8 mouse cellular contexts compared by ENCODE assay signal in the genomic region with DNA sequence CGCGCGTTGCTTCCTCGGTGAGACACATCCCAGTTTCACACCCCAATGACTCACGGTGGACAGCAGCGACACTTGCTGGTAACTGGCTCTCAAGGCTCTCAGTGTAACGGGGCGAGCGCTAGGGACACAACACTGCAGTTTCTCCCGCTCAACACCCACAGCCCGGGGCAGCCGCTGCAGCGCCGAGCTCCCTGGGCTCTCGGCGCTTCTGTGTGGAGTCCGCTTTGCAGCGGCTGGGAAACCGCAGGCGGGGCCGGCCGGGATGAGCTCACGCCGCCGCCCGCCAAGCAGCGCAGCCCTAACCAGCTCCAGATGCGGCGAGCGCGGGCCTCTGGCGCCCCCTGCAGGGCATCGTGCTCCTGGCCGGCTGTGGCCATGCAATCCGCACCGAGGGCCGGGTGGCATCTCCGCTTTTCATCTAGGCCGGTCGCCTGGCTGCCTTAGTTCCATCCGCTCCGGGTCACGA. TPM values are rescaled to one million over a fixed set of nuclear protein-coding genes. Genes with fewer than 3 reads are reported as not detected.
DNase-seq lines count a peak whose midpoint lies in the region; ATAC-seq and TF ChIP-seq lines count a peak whose summit lies in the region.

No protein-coding gene starts in this region.

- dilution Hi-C loops in CH12.LX (cut with MboI; ENCODE audit: extremely low pct_ligation_motif_present, extremely low pct_unique_long_range_greater_than_20kb, low sequenced_read_pairs): no loop called here

- peak overlapping the region; percentile 16 to 35 (median 27) for H3K4me3 ChIP-seq in CH12.LX (replicated peaks in 1 of 3; ENCODE audit: low read depth in 2 of 3, low read length in 2 of 3, poor library complexity in 1 of 3)
- peak overlapping the region; percentile 43 for H3K4me3 ChIP-seq in forebrain, embryonic 12.5 days (replicated peaks)
- peak overlapping the region; percentile 48 for H3K4me3 ChIP-seq in heart, postnatal 0 days (ENCODE audit: low read depth, low read length)
- H3K4me3 ChIP-seq in liver, embryonic 16.5 days (ENCODE audit: low read depth, low read length): peak overlapping the region; percentile 46
- H3K4me3 ChIP-seq in neural tube, embryonic 13.5 days: peak overlapping the region; percentile 50
- H3K4me3 ChIP-seq in testis, adult 2 months (ENCODE audit: control insufficient read depth, low read depth, low read length): peak overlapping the region; percentile 78

- TF ChIP-seq CTCF in CH12.LX (conservative IDR thresholded peaks at IDR 0.05 in 1 of 2, IDR thresholded peaks at IDR 0.05 in 1 of 2; ENCODE audit: low read depth in 2 of 2, low read length in 2 of 2): peak in 1 of 2 experiments; percentile 82; a peak in 2 of 4 replicates
- peak; percentile 79 for TF ChIP-seq CTCF in heart, postnatal 0 days (IDR thresholded peaks at IDR 0.05; ENCODE audit: low read depth)
- TF ChIP-seq CTCF in testis, adult 2 months (IDR thresholded peaks at IDR 0.05; ENCODE audit: control insufficient read depth, insufficient read depth, insufficient replicate concordance, low read depth, low read length): peak; percentile 92

- peaks cover 35% of the 10 kb centered on the region for H3K27me3 ChIP-seq in CH12.LX (replicated peaks)
- H3K27me3 ChIP-seq in forebrain, embryonic 12.5 days: peaks cover 19% of the 10 kb centered on the region
- H3K27me3 ChIP-seq in heart, postnatal 0 days (ENCODE audit: control insufficient read depth, insufficient read depth, low read length): 0 out of 2 replicates have a peak, but pooled peaks cover 3% of the 10 kb centered on the region
- peaks cover 11% of the 10 kb centered on the region; the same call in 1 of the 2 replicates for H3K27me3 ChIP-seq in liver, embryonic 16.5 days (ENCODE audit: control insufficient read depth, insufficient read depth, low read depth, low read length)
- no peaks in the 10 kb centered on the region for H3K27me3 ChIP-seq in neural tube, embryonic 13.5 days
- no peaks in the 10 kb centered on the region for H3K27me3 ChIP-seq in testis, adult 2 months (ENCODE audit: control insufficient read depth, insufficient read depth, low read length)

- no peak for TF ChIP-seq POLR2A in CH12.LX (IDR thresholded peaks at IDR 0.05; ENCODE audit: low read depth, low read length)
- no peak for TF ChIP-seq POLR2A in testis, adult 2 months (IDR thresholded peaks at IDR 0.05; ENCODE audit: control insufficient read depth, low read depth, low read length)

- WGBS in forebrain, embryonic 12.5 days: under 1% methylated on average over 43 of the region's 43 CpGs
- under 1% methylated on average over 42 of the region's 43 CpGs for WGBS in heart, postnatal 0 days
- WGBS in liver, embryonic 16.5 days (ENCODE audit: insufficient replicate concordance): under 1% methylated on average over 43 of the region's 43 CpGs
- under 1% methylated on average over 36 of the region's 43 CpGs for WGBS in neural tube, embryonic 13.5 days

- H3K36me3 ChIP-seq in CH12.LX (replicated peaks in 1 of 2; ENCODE audit: control insufficient read depth in 1 of 2, insufficient read depth in 1 of 2, low read length in 1 of 2): no peaks in the 10 kb centered on the region
- no peaks in the 10 kb centered on the region for H3K36me3 ChIP-seq in forebrain, embryonic 12.5 days (replicated peaks)
- H3K36me3 ChIP-seq in heart, postnatal 0 days (replicated peaks; ENCODE audit: control insufficient read depth, insufficient read depth, low read length): no peaks in the 10 kb centered on the region
- no peaks in the 10 kb centered on the region for H3K36me3 ChIP-seq in liver, embryonic 16.5 days (ENCODE audit: control insufficient read depth, insufficient read depth)
- no peaks in the 10 kb centered on the region for H3K36me3 ChIP-seq in neural tube, embryonic 13.5 days
- no peaks in the 10 kb centered on the region for H3K36me3 ChIP-seq in testis, adult 2 months (ENCODE audit: control insufficient read depth, insufficient read depth, low read length)

- TF ChIP-seq EP300 in CH12.LX (IDR thresholded peaks at IDR 0.05; ENCODE audit: low read length): no peak
- no peak for TF ChIP-seq EP300 in heart, postnatal 0 days (IDR thresholded peaks at IDR 0.05; ENCODE audit: low read depth)

- no peaks in the 10 kb centered on the region for H3K79me2 ChIP-seq in CH12.LX (replicated peaks; ENCODE audit: control insufficient read depth, extremely low read depth, insufficient read depth, poor library complexity, severe bottlenecking)

- H3K9ac ChIP-seq in CH12.LX (ENCODE audit: insufficient read depth, low read depth): peak overlapping the region; percentile 21; the same call in 1 of the 2 replicates
- H3K9ac ChIP-seq in forebrain, embryonic 12.5 days: peak overlapping the region; percentile 59
- peak overlapping the region; percentile 34 for H3K9ac ChIP-seq in heart, postnatal 0 days (replicated peaks; ENCODE audit: low read depth, low read length)
- H3K9ac ChIP-seq in liver, embryonic 16.5 days (ENCODE audit: low read depth, low read length): no peak overlapping the region; the same call in 1 of the 2 replicates
- H3K9ac ChIP-seq in neural tube, embryonic 13.5 days: peak overlapping the region; percentile 83

- in situ Hi-C loops in CH12.LX (cut with MboI; ENCODE audit: low pct_ligation_motif_present, low pct_unique_long_range_greater_than_20kb, low sequenced_read_pairs): no loop called here

- H3K4me1 ChIP-seq in CH12.LX (ENCODE audit: control insufficient read depth in 1 of 2, insufficient read depth in 2 of 2): peaks cover 3 to 25% of the 10 kb centered on the region in 2 experiments; a peak in 3 of 4 replicates
- H3K4me1 ChIP-seq in forebrain, embryonic 12.5 days: peaks cover 12% of the 10 kb centered on the region
- peaks cover 5% of the 10 kb centered on the region; the same call in 1 of the 2 replicates for H3K4me1 ChIP-seq in heart, postnatal 0 days (ENCODE audit: control insufficient read depth, insufficient read depth)
- H3K4me1 ChIP-seq in liver, embryonic 16.5 days (ENCODE audit: control insufficient read depth, low read depth, low read length): no peaks in the 10 kb centered on the region
- H3K4me1 ChIP-seq in neural tube, embryonic 13.5 days (replicated peaks): peaks cover 15% of the 10 kb centered on the region
- peaks cover 11% of the 10 kb centered on the region for H3K4me1 ChIP-seq in testis, adult 2 months (ENCODE audit: control insufficient read depth, insufficient read depth, low read length)

- H3K9me3 ChIP-seq in CH12.LX (replicated peaks; ENCODE audit: low read length): peaks cover 4% of the 10 kb centered on the region
- no peaks in the 10 kb centered on the region for H3K9me3 ChIP-seq in forebrain, embryonic 12.5 days
- H3K9me3 ChIP-seq in heart, postnatal 0 days (replicated peaks; ENCODE audit: control insufficient read depth, low read length): no peaks in the 10 kb centered on the region
- no peaks in the 10 kb centered on the region for H3K9me3 ChIP-seq in liver, embryonic 16.5 days (replicated peaks; ENCODE audit: control insufficient read depth, low read length)
- no peaks in the 10 kb centered on the region for H3K9me3 ChIP-seq in neural tube, embryonic 13.5 days

- H3K4me2 ChIP-seq in CH12.LX (ENCODE audit: insufficient read depth, low read depth, poor library complexity, severe bottlenecking): peak overlapping the region; percentile 62; the same call in 1 of the 2 replicates
- H3K4me2 ChIP-seq in forebrain, embryonic 12.5 days: peak overlapping the region; percentile 61
- H3K4me2 ChIP-seq in heart, postnatal 0 days (ENCODE audit: low read depth, low read length): peak overlapping the region; percentile 79
- peak overlapping the region; percentile 62 for H3K4me2 ChIP-seq in liver, embryonic 16.5 days (ENCODE audit: low read depth, low read length)
- peak overlapping the region; percentile 69 for H3K4me2 ChIP-seq in neural tube, embryonic 13.5 days

- peak; percentile 95 for ATAC-seq in forebrain, embryonic 12.5 days (ENCODE audit: low FRiP score)
- peak; percentile 92 for ATAC-seq in heart, postnatal 0 days (ENCODE audit: insufficient read depth, low read depth)
- peak; percentile 88 for ATAC-seq in liver, embryonic 16.5 days (ENCODE audit: low read depth)
- ATAC-seq in neural tube, embryonic 13.5 days (ENCODE audit: low read depth): peak; percentile 97

- H3K27ac ChIP-seq in CH12.LX (ENCODE audit: insufficient read depth, low read depth): no peak overlapping the region
- peak overlapping the region; percentile 37; the same call in 1 of the 2 replicates for H3K27ac ChIP-seq in forebrain, embryonic 12.5 days
- H3K27ac ChIP-seq in heart, postnatal 0 days (ENCODE audit: low read depth): peak overlapping the region; percentile 67
- no peak overlapping the region for H3K27ac ChIP-seq in liver, embryonic 16.5 days (ENCODE audit: low read length)
- peak overlapping the region; percentile 81 for H3K27ac ChIP-seq in neural tube, embryonic 13.5 days (replicated peaks)
- no peak overlapping the region for H3K27ac ChIP-seq in testis, adult 2 months (ENCODE audit: control insufficient read depth, insufficient read depth, low read depth, low read length)

- peak; percentile 69 for TF ChIP-seq RAD21 in CH12.LX (IDR thresholded peaks at IDR 0.05; ENCODE audit: low read depth, low read length)

- DNase-seq in CH12.LX (ENCODE audit: extremely low read depth): peak; percentile 82
- DNase-seq in c-Kit-positive CD71-positive TER-119-negative erythroid progenitor cells, embryonic 14.5 days (ENCODE audit: low read depth): peak; percentile 71
- peak; percentile 82 for DNase-seq in heart, postnatal 0 days (ENCODE audit: low spot score)
- peak; percentile 98 for DNase-seq in kidney, postnatal 4 days

RNA-seq across cellular contexts. Expression of gene Prss42, which starts 16.7 kb away (rescaled TPM):
- 0.29 and 0.34 TPM in 2 replicates for total RNA-seq in CH12.LX (2012; rRNA removed)
- 0.28 TPM in 1 of 2 replicates, not detected in the other for total RNA-seq in CH12.LX (2014; rRNA removed)
- 1.1 and 1.2 TPM in 2 replicates for polyA plus RNA-seq in CH12.LX (2012; ENCODE audit: insufficient read length, low read depth)
- not detected in 2 replicates for polyA plus RNA-seq in forebrain, embryonic 12.5 days (2016; fragmentation: Nextera tagmentation; extraction: Ambion mirVana)
- total RNA-seq in heart, postnatal 0 days (2014; rRNA removed; ENCODE audit: low replicate concordance): not detected in 2 replicates
- not detected in 2 replicates for polyA plus RNA-seq in heart, postnatal 0 days (2015; fragmentation: Nextera tagmentation; extraction: Ambion mirVana)
- polyA plus RNA-seq in liver, embryonic 16.5 days (2015; fragmentation: Nextera tagmentation; extraction: Ambion mirVana): not detected in 2 replicates
- not detected in 2 replicates for polyA plus RNA-seq in neural tube, embryonic 13.5 days (2015; fragmentation: Nextera tagmentation; extraction: Ambion mirVana)
- polyA plus RNA-seq in testis, adult 2 months (2012; rRNA removed): 68.5 and 85.7 TPM in 2 replicates

RNA-seq across cellular contexts. Expression of gene Prss44, which starts 32.5 kb away (rescaled TPM):
- total RNA-seq in CH12.LX (2012; rRNA removed) (not detected in 2 replicates), CH12.LX (2014; rRNA removed) (not detected in 2 replicates)
- polyA plus RNA-seq in CH12.LX (2012; ENCODE audit: insufficient read length, low read depth): 0.14 and 0.17 TPM in 2 replicates
- polyA plus RNA-seq in forebrain, embryonic 12.5 days (2016; fragmentation: Nextera tagmentation; extraction: Ambion mirVana): not detected in 2 replicates
- not detected in 2 replicates for total RNA-seq in heart, postnatal 0 days (2014; rRNA removed; ENCODE audit: low replicate concordance)
- polyA plus RNA-seq in heart, postnatal 0 days (2015; fragmentation: Nextera tagmentation; extraction: Ambion mirVana): not detected in 2 replicates
- polyA plus RNA-seq in liver, embryonic 16.5 days (2015; fragmentation: Nextera tagmentation; extraction: Ambion mirVana): not detected in 2 replicates
- polyA plus RNA-seq in neural tube, embryonic 13.5 days (2015; fragmentation: Nextera tagmentation; extraction: Ambion mirVana): not detected in 2 replicates
- 28.9 and 30.6 TPM in 2 replicates for polyA plus RNA-seq in testis, adult 2 months (2012; rRNA removed)

RNA-seq across cellular contexts. Expression of gene Pth1r, which starts 34.3 kb away (rescaled TPM):
- total RNA-seq in CH12.LX (2012; rRNA removed): 0.34 and 0.76 TPM in 2 replicates
- not detected in 2 replicates for total RNA-seq in CH12.LX (2014; rRNA removed)
- 0.10 and 0.35 TPM in 2 replicates for polyA plus RNA-seq in CH12.LX (2012; ENCODE audit: insufficient read length, low read depth)
- 16.1 and 18.6 TPM in 2 replicates for polyA plus RNA-seq in forebrain, embryonic 12.5 days (2016; fragmentation: Nextera tagmentation; extraction: Ambion mirVana)
- 34.2 and 41.8 TPM in 2 replicates for total RNA-seq in heart, postnatal 0 days (2014; rRNA removed; ENCODE audit: low replicate concordance)
- 11.4 and 12.0 TPM in 2 replicates for polyA plus RNA-seq in heart, postnatal 0 days (2015; fragmentation: Nextera tagmentation; extraction: Ambion mirVana)
- polyA plus RNA-seq in liver, embryonic 16.5 days (2015; fragmentation: Nextera tagmentation; extraction: Ambion mirVana): 2.3 and 2.5 TPM in 2 replicates
- 17.6 and 20.2 TPM in 2 replicates for polyA plus RNA-seq in neural tube, embryonic 13.5 days (2015; fragmentation: Nextera tagmentation; extraction: Ambion mirVana)
- polyA plus RNA-seq in testis, adult 2 months (2012; rRNA removed): 2.8 and 2.9 TPM in 2 replicates

RNA-seq across cellular contexts. Expression of gene Myl3, which starts 39.6 kb away (rescaled TPM):
- total RNA-seq in CH12.LX (2012; rRNA removed) (not detected in 2 replicates), CH12.LX (2014; rRNA removed) (not detected in 2 replicates)
- not detected in 2 replicates for polyA plus RNA-seq in CH12.LX (2012; ENCODE audit: insufficient read length, low read depth)
- 1.3 and 1.5 TPM in 2 replicates for polyA plus RNA-seq in forebrain, embryonic 12.5 days (2016; fragmentation: Nextera tagmentation; extraction: Ambion mirVana)
- 7,206 and 8,752 TPM in 2 replicates for total RNA-seq in heart, postnatal 0 days (2014; rRNA removed; ENCODE audit: low replicate concordance)
- polyA plus RNA-seq in heart, postnatal 0 days (2015; fragmentation: Nextera tagmentation; extraction: Ambion mirVana): 7,883 and 7,975 TPM in 2 replicates
- polyA plus RNA-seq in liver, embryonic 16.5 days (2015; fragmentation: Nextera tagmentation; extraction: Ambion mirVana): 1.1 and 1.9 TPM in 2 replicates
- polyA plus RNA-seq in neural tube, embryonic 13.5 days (2015; fragmentation: Nextera tagmentation; extraction: Ambion mirVana): 1.2 and 3.8 TPM in 2 replicates
- 0.90 TPM in 2 replicates for polyA plus RNA-seq in testis, adult 2 months (2012; rRNA removed)

RNA-seq across cellular contexts. Expression of gene Prss43, which starts 45.2 kb away (rescaled TPM):
- not detected in 2 replicates for total RNA-seq in CH12.LX (2012; rRNA removed)
- not detected in 2 replicates for total RNA-seq in CH12.LX (2014; rRNA removed)
- not detected in 2 replicates for polyA plus RNA-seq in CH12.LX (2012; ENCODE audit: insufficient read length, low read depth)
- not detected in 2 replicates for polyA plus RNA-seq in forebrain, embryonic 12.5 days (2016; fragmentation: Nextera tagmentation; extraction: Ambion mirVana)
- not detected in 2 replicates for total RNA-seq in heart, postnatal 0 days (2014; rRNA removed; ENCODE audit: low replicate concordance)
- 0.04 TPM in 1 of 2 replicates, not detected in the other for polyA plus RNA-seq in heart, postnatal 0 days (2015; fragmentation: Nextera tagmentation; extraction: Ambion mirVana)
- polyA plus RNA-seq in liver, embryonic 16.5 days (2015; fragmentation: Nextera tagmentation; extraction: Ambion mirVana): not detected in 2 replicates
- not detected in 2 replicates for polyA plus RNA-seq in neural tube, embryonic 13.5 days (2015; fragmentation: Nextera tagmentation; extraction: Ambion mirVana)
- polyA plus RNA-seq in testis, adult 2 months (2012; rRNA removed): 25.2 and 30.5 TPM in 2 replicates

Comparison
In these comparisons a context has a peak if more than half of its experiments do, and no peak if none do; other contexts are left out.
1. H3K27ac ChIP-seq: peak in forebrain, embryonic 12.5 days (single experiment), heart, postnatal 0 days (single experiment) and neural tube, embryonic 13.5 days (single experiment); none in CH12.LX (single experiment), liver, embryonic 16.5 days (single experiment) and testis, adult 2 months (single experiment).
2. H3K4me3 ChIP-seq: peak in every context shown above with its lines; median percentile 78 in testis, adult 2 months; 50 in neural tube, embryonic 13.5 days; 48 in heart, postnatal 0 days; 46 in liver, embryonic 16.5 days; 43 in forebrain, embryonic 12.5 days; 27 in CH12.LX.
3. RNA of gene Prss42, which starts 16.7 kb away (polyA plus RNA-seq): 68.5 to 85.7 TPM in testis, adult 2 months; 1.1 to 1.2 TPM in CH12.LX, not detected in liver, embryonic 16.5 days, not detected in forebrain, embryonic 12.5 days, not detected in heart, postnatal 0 days and not detected in neural tube, embryonic 13.5 days; every median in the first group is over 10 times any median in the second.
4. RNA of gene Prss44, which starts 32.5 kb away (polyA plus RNA-seq): 28.9 to 30.6 TPM in testis, adult 2 months; 0.14 to 0.17 TPM in CH12.LX, not detected in forebrain, embryonic 12.5 days, not detected in heart, postnatal 0 days, not detected in liver, embryonic 16.5 days and not detected in neural tube, embryonic 13.5 days; every median in the first group is over 10 times any median in the second.
5. Peak in every context shown above with its lines, with median percentiles within 50 percentile points of each other: DNase-seq, H3K4me2 ChIP-seq and ATAC-seq.